Mouse (Mus musculus) small intestine, adult 2 months (tissue): Measurements from ENCODE around the gene Dirc2.

Experiments used
- CTCF ChIP-seq: fragments of 200-500 bp; IDR thresholded peaks from 2 replicates; pipeline ENCODE4 v1.5.1; 2012; ENCODE audit warnings: low read depth, mild to moderate bottlenecking, control low read depth, inconsistent platforms, low read length, moderate library complexity, mixed read lengths; ENCODE audit not compliant: insufficient replicate concordance, insufficient read length; ENCODE audit errors: extremely low read depth
- POLR2A ChIP-seq: fragments of 200-500 bp; IDR thresholded peaks from 2 replicates; pipeline ENCODE4 v1.6.1; 2012; ENCODE audit warnings: low read depth, mild to moderate bottlenecking, control low read depth, inconsistent platforms, low read length, moderate library complexity

DNA sequence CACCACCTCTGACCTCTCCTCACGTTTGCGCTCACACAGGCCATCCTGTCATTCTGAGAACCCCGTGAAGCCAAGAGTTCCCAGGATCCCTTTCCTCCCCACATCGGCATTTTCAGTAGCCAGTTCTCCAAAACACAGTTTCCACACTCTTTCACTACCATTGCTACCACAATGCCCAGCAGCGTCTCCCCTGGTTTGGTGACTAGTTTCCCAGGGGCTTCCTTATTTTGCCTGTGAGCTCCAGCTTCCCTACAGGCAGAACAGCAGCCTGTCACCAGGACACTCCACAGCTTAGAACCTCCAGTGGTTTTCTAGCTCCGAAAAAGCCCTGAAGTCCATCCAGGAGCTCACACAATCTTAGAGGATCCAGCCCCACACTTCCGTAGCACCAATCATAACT is 19.8 kb downstream of the Dirc2 start:
- TF ChIP-seq CTCF (no peak), POLR2A (no peak)
